Mouse (Mus musculus): ENCODE measurements around the gene Gucd1.

DNA sequence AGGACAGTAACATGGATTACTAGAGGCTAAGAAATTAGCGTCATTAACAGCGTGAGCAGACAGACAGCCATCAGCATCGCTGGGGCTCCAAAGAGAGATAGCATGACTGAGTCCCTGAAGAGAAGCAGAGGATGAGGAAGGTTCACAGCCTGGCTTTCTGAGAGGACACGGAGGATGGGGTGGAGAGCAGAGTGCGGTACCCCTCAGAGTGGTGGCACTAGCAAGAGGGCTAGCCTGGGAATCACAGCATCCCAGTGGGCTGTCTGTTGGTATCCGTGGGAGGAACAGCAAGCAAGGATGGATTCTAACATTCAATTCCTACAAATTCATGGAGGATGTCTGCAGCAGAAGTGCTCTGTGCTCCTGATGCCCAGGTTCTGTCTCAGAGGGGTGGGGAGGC, 33.7 kb downstream of the Gucd1 start:
- TF ChIP-seq CTCF (conservative IDR thresholded peaks at IDR 0.05; ENCODE audit: insufficient read depth, insufficient read length, low read depth, low read length) (no peak), POLR2A (IDR thresholded peaks at IDR 0.05; ENCODE audit: low read depth, low read length) (no peak)
